Mouse (Mus musculus): ENCODE data around the gene Abcd3.

The Abcd3 gene

GRCm38 (mm10) chr3:121713816-121714215 is 101.3 kb downstream of the Abcd3 start:
- no peak for DNase-seq (ENCODE audit: extremely low read depth, low read depth, low spot score)

DNA sequence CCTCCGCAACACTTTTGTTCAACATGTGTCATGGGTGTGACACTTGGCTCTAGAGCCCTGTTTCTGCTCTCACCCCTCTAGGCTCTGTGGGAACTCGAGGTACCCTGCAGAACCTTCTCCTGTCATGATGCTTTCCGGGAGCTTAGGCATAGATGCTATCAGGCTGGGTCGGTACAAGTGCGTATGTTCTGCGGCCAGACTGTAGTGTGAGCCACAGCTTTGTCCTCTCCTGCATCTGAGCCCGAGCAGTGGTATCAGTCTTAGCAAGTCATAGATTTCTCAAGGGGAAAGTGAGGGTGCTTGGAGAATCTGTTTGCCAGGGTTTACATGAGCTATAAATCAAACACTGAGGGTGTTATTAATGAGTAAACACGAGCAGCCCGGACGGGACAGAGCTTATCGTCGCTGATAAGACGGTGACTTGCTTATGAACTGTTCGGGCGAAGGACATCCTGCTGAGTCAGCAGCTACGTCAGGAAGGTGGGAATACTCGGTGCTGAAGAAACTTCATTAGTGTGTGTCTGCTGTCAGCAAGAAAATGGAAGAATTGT is 101.9 kb downstream of the Abcd3 start:
- DNase-seq (ENCODE audit: extremely low read depth, low read depth, low spot score): no peak

- no peak for DNase-seq (ENCODE audit: extremely low read depth, low read depth, low spot score)
These were observed 102.9 kb downstream of the Abcd3 start for GRCm38 (mm10) chr3:121712222-121712621.

GRCm38 (mm10) chr3:121710894-121711531 is 104.1 kb downstream of the Abcd3 start:
- no peak for DNase-seq (ENCODE audit: extremely low read depth, low read depth, low spot score)
